Mouse (Mus musculus): ENCODE measurements around the gene Ncbp1.

GRCm38 (mm10) chr4:46129311-46130004 is 9.0 kb upstream of the Ncbp1 start:
- TF ChIP-seq CTCF (conservative IDR thresholded peaks at IDR 0.05; ENCODE audit: insufficient read depth, insufficient read length, low read depth, low read length) (no peak), POLR2A (IDR thresholded peaks at IDR 0.05; ENCODE audit: low read depth, low read length) (no peak)

Measured in kidney, adult 2 months (tissue).